Mouse (Mus musculus) kidney, adult 2 months (tissue): ENCODE data around the gene Pias4. TPM values are rescaled to one million over a fixed set of nuclear protein-coding genes. Genes with fewer than 3 reads are reported as not detected.

Experiments used
- DNase-seq: peaks from one replicate; pipeline ENCODE4 v3.0.0; 2021
- H3K27ac ChIP-seq: fragments of 200-500 bp; 2 replicates; pipeline ENCODE4 v1.5.1; 2012; ENCODE audit warnings: low read depth, low read length, control low read depth, inconsistent platforms; ENCODE audit not compliant: insufficient read depth
- H3K27me3 ChIP-seq: fragments of 200-500 bp; replicated peaks from 2 replicates; pipeline ENCODE4 v1.6.1; 2012; ENCODE audit warnings: mild to moderate bottlenecking, moderate library complexity, low read length, inconsistent platforms; ENCODE audit not compliant: control insufficient read depth, insufficient read depth
- H3K36me3 ChIP-seq: fragments of 200-500 bp; 2 replicates; pipeline ENCODE4 v1.6.1; 2012; ENCODE audit warnings: mild to moderate bottlenecking, moderate library complexity, low read length, inconsistent platforms; ENCODE audit not compliant: control insufficient read depth, insufficient read depth
- H3K4me1 ChIP-seq: fragments of 200-500 bp; 2 replicates; pipeline ENCODE4 v1.6.1; 2011; ENCODE audit warnings: low read length; ENCODE audit not compliant: control insufficient read depth, insufficient read depth
- H3K4me3 ChIP-seq: fragments of 200-500 bp; 2 replicates; pipeline ENCODE4 v1.5.1; 2011; ENCODE audit warnings: mild to moderate bottlenecking, low read depth, low read length, control low read depth; ENCODE audit not compliant: insufficient read depth
- CTCF ChIP-seq: fragments of 200-500 bp; conservative IDR thresholded peaks from 2 replicates; pipeline ENCODE4 v1.5.1; 2011; ENCODE audit warnings: low read depth, mild to moderate bottlenecking, control low read depth, low read length, moderate library complexity, mixed read lengths; ENCODE audit not compliant: insufficient read depth, insufficient read length
- POLR2A ChIP-seq: fragments of 200-500 bp; IDR thresholded peaks from one replicate; pipeline ENCODE4 v1.6.1; 2011; ENCODE audit warnings: low read depth, low read length, control low read depth
- WGBS: fragments of 180-500 bp; shearing (Covaris S2); methylation state at CpG from one replicate; pipeline ENCODE4 v1.1.7; 2018; 5-methylcytosine and 5-hydroxymethylcytosine counted together
- polyA plus RNA-seq: library from polyadenylated mRNA; depleted of rRNA; stranded (reverse); fragments of >200 nt; gene quantifications from 2 replicates; pipeline ENCODE4 v1.2.3, GENCODE M21; 2012

Pias4 gene
- polyA plus RNA-seq, 1 experiment = 36.8 TPM

DNA sequence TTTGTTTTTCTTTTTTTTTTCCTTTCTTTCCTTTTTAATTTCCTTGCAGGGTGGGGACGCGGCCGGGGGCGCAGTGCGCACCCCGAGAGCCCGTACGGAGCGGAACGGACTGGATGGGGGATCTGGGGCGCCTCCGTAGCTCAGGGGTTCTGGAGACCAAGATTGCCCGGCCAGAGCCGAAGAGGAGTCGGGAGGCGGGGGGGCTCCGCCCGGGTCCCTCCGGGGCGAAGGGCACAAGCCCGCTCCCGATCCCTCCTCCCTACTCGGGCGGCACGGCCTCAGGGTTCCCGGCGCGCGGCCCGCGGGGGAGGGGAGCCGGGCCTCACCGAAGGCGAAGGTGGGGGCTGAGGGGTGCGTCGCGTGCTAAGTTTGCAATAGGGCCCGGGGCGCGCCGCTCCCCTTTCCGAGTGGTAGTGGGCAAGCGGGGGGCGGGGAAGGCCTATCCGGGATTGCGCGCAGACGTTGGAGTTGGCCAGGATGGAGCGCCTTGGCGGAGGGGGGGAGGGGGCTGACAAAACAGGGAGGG lies 31.0 kb downstream of the Pias4 start:
- peak overlapping the region; percentile 65 for H3K4me3 ChIP-seq
- peak; percentile 93 for DNase-seq
- no peak for TF ChIP-seq POLR2A
- TF ChIP-seq CTCF = no peak
- H3K36me3 ChIP-seq = no peaks in the 10 kb centered on the region
- no peaks in the 10 kb centered on the region for H3K27me3 ChIP-seq
- H3K27ac ChIP-seq = peak overlapping the region; percentile 94
- peaks cover 32% of the 10 kb centered on the region for H3K4me1 ChIP-seq
- under 1% methylated on average over 49 of the region's 50 CpGs for WGBS

DNA sequence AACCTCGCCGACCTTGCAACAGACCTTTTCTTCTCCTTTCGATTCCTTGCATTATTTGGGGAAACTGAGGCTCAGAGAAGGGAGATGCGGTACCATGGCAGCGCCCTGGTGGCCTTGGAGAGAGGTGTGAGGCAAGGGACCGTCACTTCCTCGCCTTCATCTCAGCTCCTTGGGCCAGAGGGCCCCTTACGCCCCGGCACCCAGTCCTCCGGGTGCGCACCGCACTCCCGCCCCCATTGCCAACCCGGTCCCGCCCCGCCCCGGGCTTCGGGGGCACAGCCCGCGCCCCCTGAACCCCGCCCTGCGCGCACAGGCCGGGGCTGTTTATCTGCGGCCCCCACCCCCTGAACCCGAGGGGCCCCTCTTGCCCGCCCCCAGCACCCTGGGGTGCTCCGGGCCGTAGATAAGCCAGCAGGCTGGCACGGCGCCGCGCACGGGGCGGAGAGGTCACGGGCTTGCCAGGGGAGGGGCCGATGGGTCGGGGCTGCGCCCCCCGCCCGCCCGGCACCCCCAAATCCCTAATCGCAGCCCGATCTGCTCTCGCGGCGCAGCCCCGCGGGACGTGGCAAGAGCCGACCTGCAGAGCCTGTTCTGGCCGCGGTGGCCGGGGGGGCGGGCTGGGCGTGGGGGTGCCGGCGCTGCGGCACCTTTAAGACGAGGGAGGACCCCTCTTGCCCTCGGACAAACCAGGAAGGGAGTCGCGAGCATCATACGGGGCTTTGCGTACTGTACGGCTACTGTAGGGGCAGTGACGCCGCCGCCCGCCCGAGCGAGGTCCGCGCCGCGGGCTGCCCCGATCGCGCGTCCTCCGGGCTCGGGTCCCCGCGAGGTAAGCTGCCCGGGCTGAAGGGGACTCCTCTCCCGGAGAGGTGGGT lies 31.7 kb downstream of the Pias4 start:
- H3K36me3 ChIP-seq = no peaks in the 10 kb centered on the region
- peak; percentile 83 for DNase-seq
- peaks cover 32% of the 10 kb centered on the region for H3K4me1 ChIP-seq
- no peak for TF ChIP-seq CTCF
- TF ChIP-seq POLR2A = no peak
- peak overlapping the region; percentile 94 for H3K27ac ChIP-seq
- WGBS = 1% methylated on average over 81 of the region's 86 CpGs
- H3K27me3 ChIP-seq = no peaks in the 10 kb centered on the region
- H3K4me3 ChIP-seq = peak overlapping the region; percentile 65

DNA sequence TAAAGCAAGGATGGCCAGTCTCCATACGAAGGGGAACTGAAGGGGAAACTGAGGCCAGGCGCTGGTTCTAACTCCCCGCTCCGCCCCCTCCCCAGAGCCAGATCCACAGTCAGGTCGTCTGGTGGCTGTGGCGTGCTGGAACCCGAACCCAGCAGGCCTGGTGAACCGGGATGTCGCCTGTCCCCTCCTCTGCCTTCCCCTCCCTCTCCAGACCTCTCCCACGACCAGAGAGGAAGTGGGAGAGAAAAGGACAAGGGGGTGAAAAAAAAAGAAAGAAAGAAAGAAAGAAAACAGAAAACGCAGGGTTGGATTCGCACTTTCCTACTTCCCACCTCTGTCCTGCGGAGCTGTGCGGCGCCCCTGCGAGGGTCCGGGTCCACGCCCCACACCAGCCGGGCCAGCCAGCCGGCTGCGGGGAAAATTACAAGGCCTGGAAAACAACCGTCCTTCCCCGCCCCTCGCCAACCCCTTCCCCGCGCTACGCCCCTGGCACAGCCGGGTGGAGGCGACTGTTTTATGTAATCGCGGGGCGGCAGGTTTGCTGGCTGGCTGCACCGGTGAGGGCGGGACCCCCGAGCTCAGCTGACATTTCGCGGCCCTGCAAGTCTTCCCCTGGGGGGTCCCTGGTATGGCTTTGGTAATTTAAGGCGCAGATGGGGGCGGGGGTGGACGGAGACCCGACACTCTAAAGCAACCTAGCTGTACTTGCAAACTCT lies 32.6 kb downstream of the Pias4 start, which contains the start of gene Zbtb7a:
TSS of gene Zbtb7a (plus strand) at position 255 of the 716 bp plus-strand sequence.
- H3K36me3 ChIP-seq = no peaks in the 10 kb centered on the region
- H3K4me1 ChIP-seq = peaks cover 25% of the 10 kb centered on the region
- H3K27ac ChIP-seq = peak within 1 kb of the TSS; percentile 73
- peak within 1 kb of the TSS; percentile 65 for H3K4me3 ChIP-seq
- peak; percentile 71 for DNase-seq
- 6% methylated on average over 41 of the region's 41 CpGs for WGBS
- no peaks in the 10 kb centered on the region for H3K27me3 ChIP-seq
- TF ChIP-seq POLR2A (no peak), CTCF (no peak)

DNA sequence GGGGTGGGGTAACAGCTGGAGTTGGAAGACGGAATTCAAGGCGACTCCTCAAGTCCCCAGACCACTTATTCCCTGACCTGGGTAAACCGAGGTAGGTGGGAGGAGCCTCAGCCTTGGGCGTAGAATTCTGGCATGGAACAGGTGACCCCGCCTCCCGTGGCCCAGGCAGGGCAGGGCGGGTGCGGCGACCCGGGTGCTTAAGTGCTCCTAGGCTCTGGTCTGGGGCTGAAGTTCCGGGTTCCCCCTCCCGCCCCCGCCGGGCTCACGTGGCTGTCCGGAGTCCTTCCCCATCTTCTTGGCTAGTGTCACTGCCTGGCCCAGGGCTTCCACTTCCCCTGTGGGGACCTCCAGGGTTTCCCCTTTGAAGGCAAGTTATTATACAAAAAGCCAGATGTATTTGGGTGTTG lies 33.5 kb downstream of the Pias4 start:
- WGBS = 8% methylated on average over 16 of the region's 16 CpGs
- TF ChIP-seq CTCF (no peak), POLR2A (no peak)
- peak overlapping the region; percentile 73 for H3K27ac ChIP-seq
- peak overlapping the region; percentile 13; the same call in 1 of the 2 replicates for H3K4me3 ChIP-seq
- DNase-seq = peak; percentile 92
- H3K4me1 ChIP-seq = peaks cover 23% of the 10 kb centered on the region
- H3K27me3 ChIP-seq = no peaks in the 10 kb centered on the region
- no peaks in the 10 kb centered on the region for H3K36me3 ChIP-seq

DNA sequence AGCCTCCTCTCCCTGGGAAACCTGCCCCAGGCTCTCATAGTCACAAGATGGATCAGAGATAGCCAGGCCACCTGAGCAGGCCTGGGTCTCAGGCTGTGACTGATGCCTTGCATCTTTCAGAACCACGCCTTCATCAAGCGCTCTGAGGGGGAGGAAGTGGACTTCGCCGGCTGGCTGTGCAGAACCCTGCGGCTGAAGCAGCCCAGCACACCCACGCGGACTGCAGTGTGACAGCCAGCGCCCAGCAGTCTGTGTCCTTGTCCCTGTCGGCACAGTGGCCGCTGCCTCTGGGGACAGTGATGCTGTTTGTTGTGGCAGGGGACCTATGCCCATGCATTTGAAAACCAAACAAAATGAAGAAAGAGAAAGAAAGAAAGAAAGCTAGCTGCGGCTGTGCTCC lies 44.2 kb downstream of the Pias4 start:
- WGBS = 71% methylated on average over 11 of the region's 11 CpGs
- no peaks in the 10 kb centered on the region for H3K27me3 ChIP-seq
- DNase-seq = no peak
- H3K36me3 ChIP-seq = 0 out of 2 replicates have a peak, but pooled peaks cover 1% of the 10 kb centered on the region
- no peak for TF ChIP-seq CTCF
- no peak for TF ChIP-seq POLR2A
- no peak overlapping the region for H3K4me3 ChIP-seq
- no peak overlapping the region for H3K27ac ChIP-seq
- no peaks in the 10 kb centered on the region; the same call in 1 of the 2 replicates for H3K4me1 ChIP-seq

DNA sequence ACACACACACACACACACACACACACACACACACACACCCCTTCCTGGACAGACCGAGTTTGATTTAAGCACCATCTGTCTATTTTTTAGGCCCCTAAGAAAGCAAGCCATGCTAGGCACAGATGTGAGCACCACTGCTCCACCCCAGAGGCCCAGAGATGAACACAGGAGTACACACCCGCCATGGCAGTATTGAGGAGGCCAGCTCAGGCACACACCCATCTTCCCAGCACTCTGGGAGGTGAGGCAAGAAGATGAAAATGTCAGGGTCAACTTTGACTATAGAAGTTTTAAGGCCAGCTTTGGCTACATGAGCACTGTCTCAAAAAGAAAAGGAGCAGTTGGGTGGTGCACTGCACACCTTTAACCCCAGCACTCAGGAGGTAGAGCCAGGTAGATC lies 44.8 kb downstream of the Pias4 start:
- no peak overlapping the region for H3K4me3 ChIP-seq
- 0 out of 2 replicates have a peak, but pooled peaks cover 1% of the 10 kb centered on the region for H3K36me3 ChIP-seq
- H3K27me3 ChIP-seq = no peaks in the 10 kb centered on the region
- no peaks in the 10 kb centered on the region for H3K4me1 ChIP-seq
- 74% methylated on average over 2 of the region's 2 CpGs for WGBS
- TF ChIP-seq POLR2A (no peak), CTCF (no peak)
- H3K27ac ChIP-seq = no peak overlapping the region
- no peak for DNase-seq
